Mouse (Mus musculus): ENCODE data around the gene Majin. TPM values are rescaled to one million over a fixed set of nuclear protein-coding genes. Genes with fewer than 3 reads are reported as not detected.

Gene Majin
- polyA plus RNA-seq, 1 experiment from 2014 or later = not detected

- H3K4me3 ChIP-seq (ENCODE audit: control insufficient read depth in 1 of 2, insufficient read depth in 1 of 2, low read depth in 1 of 2, low read length in 2 of 2) = no peak overlapping the region
- ATAC-seq (ENCODE audit: insufficient number of reproducible peaks, insufficient read depth, low FRiP score, low read depth) = no peak
- H3K27me3 ChIP-seq (ENCODE audit: control insufficient read depth, insufficient read depth, low read length) = peaks cover 3% of the 10 kb centered on the region; the same call in 1 of the 2 replicates
- H3K4me1 ChIP-seq (ENCODE audit: control insufficient read depth in 2 of 2, insufficient read depth in 2 of 2, low read length in 2 of 2) = no peaks in the 10 kb centered on the region
- no peak overlapping the region for H3K9ac ChIP-seq (ENCODE audit: low read length)
- H3K9me3 ChIP-seq (ENCODE audit: control insufficient read depth, low read length) = no peaks in the 10 kb centered on the region
- no peak overlapping the region for H3K4me2 ChIP-seq (ENCODE audit: low read length)
- WGBS = 9% methylated on average over 5 of the region's 5 CpGs
- H3K27ac ChIP-seq (replicated peaks in 1 of 2; ENCODE audit: control insufficient read depth in 1 of 2, insufficient read depth in 1 of 2, low read depth in 2 of 2, low read length in 2 of 2) = no peak overlapping the region
- no peaks in the 10 kb centered on the region for H3K36me3 ChIP-seq (ENCODE audit: control insufficient read depth, insufficient read depth, low read length)
Measured at GRCm38 (mm10) chr19:6181629-6182028, 2.6 kb upstream of the Majin start.

- no peak overlapping the region for H3K9ac ChIP-seq (ENCODE audit: low read length)
- WGBS = 20% methylated on average over 3 of the region's 3 CpGs
- peaks cover 3% of the 10 kb centered on the region; the same call in 1 of the 2 replicates for H3K27me3 ChIP-seq (ENCODE audit: control insufficient read depth, insufficient read depth, low read length)
- no peak overlapping the region for H3K4me2 ChIP-seq (ENCODE audit: low read length)
- no peak overlapping the region for H3K27ac ChIP-seq (replicated peaks in 1 of 2; ENCODE audit: control insufficient read depth in 1 of 2, insufficient read depth in 1 of 2, low read depth in 2 of 2, low read length in 2 of 2)
- H3K4me3 ChIP-seq (ENCODE audit: control insufficient read depth in 1 of 2, insufficient read depth in 1 of 2, low read depth in 1 of 2, low read length in 2 of 2) = no peak overlapping the region
- H3K9me3 ChIP-seq (ENCODE audit: control insufficient read depth, low read length) = no peaks in the 10 kb centered on the region
- no peaks in the 10 kb centered on the region for H3K36me3 ChIP-seq (ENCODE audit: control insufficient read depth, insufficient read depth, low read length)
- no peaks in the 10 kb centered on the region for H3K4me1 ChIP-seq (ENCODE audit: control insufficient read depth in 2 of 2, insufficient read depth in 2 of 2, low read length in 2 of 2)
- no peak for ATAC-seq (ENCODE audit: insufficient number of reproducible peaks, insufficient read depth, low FRiP score, low read depth)
Measured at GRCm38 (mm10) chr19:6182534-6182933, 1.7 kb upstream of the Majin start.

- no peak overlapping the region for H3K27ac ChIP-seq (replicated peaks in 1 of 2; ENCODE audit: control insufficient read depth in 1 of 2, insufficient read depth in 1 of 2, low read depth in 2 of 2, low read length in 2 of 2)
- H3K4me1 ChIP-seq (ENCODE audit: control insufficient read depth in 2 of 2, insufficient read depth in 2 of 2, low read length in 2 of 2) = no peaks in the 10 kb centered on the region
- no peak for ATAC-seq (ENCODE audit: insufficient number of reproducible peaks, insufficient read depth, low FRiP score, low read depth)
- WGBS = 63% methylated on average over 2 of the region's 2 CpGs
- no peaks in the 10 kb centered on the region for H3K27me3 ChIP-seq (ENCODE audit: control insufficient read depth, insufficient read depth, low read length)
- H3K36me3 ChIP-seq (ENCODE audit: control insufficient read depth, insufficient read depth, low read length) = no peaks in the 10 kb centered on the region
- no peaks in the 10 kb centered on the region for H3K9me3 ChIP-seq (ENCODE audit: control insufficient read depth, low read length)
- H3K4me2 ChIP-seq (ENCODE audit: low read length) = no peak overlapping the region
- H3K9ac ChIP-seq (ENCODE audit: low read length) = no peak overlapping the region
- no peak overlapping the region for H3K4me3 ChIP-seq (ENCODE audit: control insufficient read depth in 1 of 2, insufficient read depth in 1 of 2, low read depth in 1 of 2, low read length in 2 of 2)
Measured at GRCm38 (mm10) chr19:6204265-6204664, 20.1 kb downstream of the Majin start.

- H3K4me2 ChIP-seq (ENCODE audit: low read length) = no peak overlapping the region
- H3K36me3 ChIP-seq (ENCODE audit: control insufficient read depth, insufficient read depth, low read length) = no peaks in the 10 kb centered on the region
- H3K4me1 ChIP-seq (ENCODE audit: control insufficient read depth in 2 of 2, insufficient read depth in 2 of 2, low read length in 2 of 2) = no peaks in the 10 kb centered on the region
- no peak overlapping the region for H3K9ac ChIP-seq (ENCODE audit: low read length)
- no peak overlapping the region for H3K4me3 ChIP-seq (ENCODE audit: control insufficient read depth in 1 of 2, insufficient read depth in 1 of 2, low read depth in 1 of 2, low read length in 2 of 2)
- 65% methylated on average over 5 of the region's 5 CpGs for WGBS
- no peaks in the 10 kb centered on the region for H3K9me3 ChIP-seq (ENCODE audit: control insufficient read depth, low read length)
- ATAC-seq (ENCODE audit: insufficient number of reproducible peaks, insufficient read depth, low FRiP score, low read depth) = no peak
- H3K27me3 ChIP-seq (ENCODE audit: control insufficient read depth, insufficient read depth, low read length) = no peaks in the 10 kb centered on the region
- no peak overlapping the region for H3K27ac ChIP-seq (replicated peaks in 1 of 2; ENCODE audit: control insufficient read depth in 1 of 2, insufficient read depth in 1 of 2, low read depth in 2 of 2, low read length in 2 of 2)
Measured at GRCm38 (mm10) chr19:6206716-6207115, 22.5 kb downstream of the Majin start.

GRCm38 (mm10) chr19:6216046-6216705 lies 32.0 kb downstream of the Majin start:
- Histone ChIP-seq H3K27ac (replicated peaks in 1 of 2; ENCODE audit: control insufficient read depth in 1 of 2, insufficient read depth in 1 of 2, low read depth in 2 of 2, low read length in 2 of 2) (no peak overlapping the region), H3K4me3 (ENCODE audit: control insufficient read depth in 1 of 2, insufficient read depth in 1 of 2, low read depth in 1 of 2, low read length in 2 of 2) (no peak overlapping the region), H3K9me3 (ENCODE audit: control insufficient read depth, low read length) (no peaks in the 10 kb centered on the region), H3K4me2 (ENCODE audit: low read length) (no peak overlapping the region), H3K36me3 (ENCODE audit: control insufficient read depth, insufficient read depth, low read length) (no peaks in the 10 kb centered on the region), H3K27me3 (ENCODE audit: control insufficient read depth, insufficient read depth, low read length) (no peaks in the 10 kb centered on the region), H3K9ac (ENCODE audit: low read length) (no peak overlapping the region), H3K4me1 (ENCODE audit: control insufficient read depth in 2 of 2, insufficient read depth in 2 of 2, low read length in 2 of 2) (no peaks in the 10 kb centered on the region; a peak in 1 of 4 replicates)
- 65% methylated on average over 6 of the region's 6 CpGs for WGBS
- no peak for ATAC-seq (ENCODE audit: insufficient number of reproducible peaks, insufficient read depth, low FRiP score, low read depth)

- no peaks in the 10 kb centered on the region for H3K36me3 ChIP-seq (ENCODE audit: control insufficient read depth, insufficient read depth, low read length)
- H3K4me3 ChIP-seq (ENCODE audit: control insufficient read depth in 1 of 2, insufficient read depth in 1 of 2, low read depth in 1 of 2, low read length in 2 of 2) = no peak overlapping the region
- no peak overlapping the region for H3K27ac ChIP-seq (replicated peaks in 1 of 2; ENCODE audit: control insufficient read depth in 1 of 2, insufficient read depth in 1 of 2, low read depth in 2 of 2, low read length in 2 of 2)
- WGBS = 51% methylated on average over 6 of the region's 6 CpGs
- no peak overlapping the region for H3K4me2 ChIP-seq (ENCODE audit: low read length)
- H3K4me1 ChIP-seq (ENCODE audit: control insufficient read depth in 2 of 2, insufficient read depth in 2 of 2, low read length in 2 of 2) = no peaks in the 10 kb centered on the region; a peak in 1 of 4 replicates
- H3K9me3 ChIP-seq (ENCODE audit: control insufficient read depth, low read length) = no peaks in the 10 kb centered on the region
- no peak overlapping the region for H3K9ac ChIP-seq (ENCODE audit: low read length)
- no peaks in the 10 kb centered on the region for H3K27me3 ChIP-seq (ENCODE audit: control insufficient read depth, insufficient read depth, low read length)
- no peak for ATAC-seq (ENCODE audit: insufficient number of reproducible peaks, insufficient read depth, low FRiP score, low read depth)
Measured at GRCm38 (mm10) chr19:6218606-6219005, 34.4 kb downstream of the Majin start.

GRCm38 (mm10) chr19:6226135-6226534 lies 41.9 kb downstream of the Majin start, which contains the start of gene Gpha2:
Gene Gpha2, plus strand, starts transcription at chr19:6226380.
- Histone ChIP-seq H3K27me3 (ENCODE audit: control insufficient read depth, insufficient read depth, low read length) (no peaks in the 10 kb centered on the region), H3K27ac (replicated peaks in 1 of 2; ENCODE audit: control insufficient read depth in 1 of 2, insufficient read depth in 1 of 2, low read depth in 2 of 2, low read length in 2 of 2) (no peak within 1 kb of the TSS), H3K4me3 (ENCODE audit: control insufficient read depth in 1 of 2, insufficient read depth in 1 of 2, low read depth in 1 of 2, low read length in 2 of 2) (no peak within 1 kb of the TSS), H3K9ac (ENCODE audit: low read length) (no peak within 1 kb of the TSS), H3K36me3 (ENCODE audit: control insufficient read depth, insufficient read depth, low read length) (peaks cover 43% of the 10 kb centered on the region), H3K4me1 (ENCODE audit: control insufficient read depth in 2 of 2, insufficient read depth in 2 of 2, low read length in 2 of 2) (no peaks in the 10 kb centered on the region), H3K9me3 (ENCODE audit: control insufficient read depth, low read length) (no peaks in the 10 kb centered on the region), H3K4me2 (ENCODE audit: low read length) (no peak within 1 kb of the TSS)
- no peak for ATAC-seq (ENCODE audit: insufficient number of reproducible peaks, insufficient read depth, low FRiP score, low read depth)
- WGBS = 38% methylated on average over 2 of the region's 2 CpGs

GRCm38 (mm10) chr19:6226763-6227162 lies 42.6 kb downstream of the Majin start:
- Histone ChIP-seq H3K9me3 (ENCODE audit: control insufficient read depth, low read length) (no peaks in the 10 kb centered on the region), H3K36me3 (ENCODE audit: control insufficient read depth, insufficient read depth, low read length) (peaks cover 49% of the 10 kb centered on the region), H3K27me3 (ENCODE audit: control insufficient read depth, insufficient read depth, low read length) (no peaks in the 10 kb centered on the region), H3K9ac (ENCODE audit: low read length) (no peak overlapping the region), H3K27ac (replicated peaks in 1 of 2; ENCODE audit: control insufficient read depth in 1 of 2, insufficient read depth in 1 of 2, low read depth in 2 of 2, low read length in 2 of 2) (no peak overlapping the region), H3K4me1 (ENCODE audit: control insufficient read depth in 2 of 2, insufficient read depth in 2 of 2, low read length in 2 of 2) (no peaks in the 10 kb centered on the region), H3K4me2 (ENCODE audit: low read length) (no peak overlapping the region), H3K4me3 (ENCODE audit: control insufficient read depth in 1 of 2, insufficient read depth in 1 of 2, low read depth in 1 of 2, low read length in 2 of 2) (no peak overlapping the region)
- 82% methylated on average over 14 of the region's 14 CpGs for WGBS
- ATAC-seq (ENCODE audit: insufficient number of reproducible peaks, insufficient read depth, low FRiP score, low read depth) = no peak; the same call in 1 of the 2 replicates
